Mouse (Mus musculus) ES-Bruce4 (cell line): ENCODE measurements around the gene Banp. TPM values are rescaled to one million over a fixed set of nuclear protein-coding genes. Genes with fewer than 3 reads are reported as not detected.

Experiments used
- H3K27ac ChIP-seq: 2 replicates; pipeline ENCODE4 v1.5.1; 2012; ENCODE audit warnings: low read length, inconsistent platforms; ENCODE audit not compliant: insufficient read depth
- H3K27me3 ChIP-seq: 2 replicates; pipeline ENCODE4 v1.6.1; 2012; ENCODE audit warnings: mild to moderate bottlenecking, low read length, inconsistent platforms; ENCODE audit not compliant: control insufficient read depth, poor library complexity, insufficient read depth, severe bottlenecking
- H3K36me3 ChIP-seq: 2 replicates; pipeline ENCODE4 v1.6.1; 2012; ENCODE audit warnings: inconsistent platforms, mild to moderate bottlenecking, low read length, moderate library complexity; ENCODE audit not compliant: control insufficient read depth, poor library complexity, insufficient read depth, severe bottlenecking
- H3K4me1 ChIP-seq: one replicate; pipeline ENCODE4 v1.8.1; 2011; ENCODE audit warnings: low read length; ENCODE audit not compliant: control insufficient read depth, insufficient read depth
- H3K4me3 ChIP-seq: 2 replicates; pipeline ENCODE4 v1.5.1; 2011; ENCODE audit warnings: low read depth, mild to moderate bottlenecking, low read length
- H3K9ac ChIP-seq: 2 replicates; pipeline ENCODE4 v1.6.1; 2012; ENCODE audit warnings: low read depth, mild to moderate bottlenecking, inconsistent platforms; ENCODE audit not compliant: poor library complexity, severe bottlenecking
- H3K9me3 ChIP-seq: replicated peaks from 2 replicates; pipeline ENCODE4 v1.6.1; 2012; ENCODE audit warnings: mild to moderate bottlenecking, low read length, inconsistent platforms; ENCODE audit not compliant: control insufficient read depth, poor library complexity, insufficient read depth, severe bottlenecking
- CTCF ChIP-seq: IDR thresholded peaks from one replicate; pipeline ENCODE4 v1.8.1; 2011; ENCODE audit warnings: low read depth, low read length
- EP300 ChIP-seq: IDR thresholded peaks from 2 replicates; pipeline ENCODE4 v1.6.1; 2011; ENCODE audit warnings: low read depth, low read length; ENCODE audit not compliant: insufficient read depth
- POLR2A ChIP-seq: IDR thresholded peaks from one replicate; pipeline ENCODE4 v1.8.1; 2011; ENCODE audit warnings: low read length; ENCODE audit not compliant: insufficient read depth
- polyA plus RNA-seq: library from polyadenylated mRNA; stranded (reverse); fragments of >200 nt; gene quantifications from 2 replicates; pipeline ENCODE4 v1.2.4, GENCODE M21; 2011; ENCODE audit warnings: low read depth; ENCODE audit not compliant: missing spikeins, insufficient read depth, insufficient read length

The Banp gene
- polyA plus RNA-seq, 1 experiment = 47.2 TPM

GRCm38 (mm10) chr8:121977819-121978590 lies 28.5 kb downstream of the Banp start:
- no peak for TF ChIP-seq POLR2A
- TF ChIP-seq CTCF = peak; percentile 72
- Histone ChIP-seq H3K9me3 (no peaks in the 10 kb centered on the region), H3K36me3 (peaks cover 59% of the 10 kb centered on the region), H3K9ac (no peak overlapping the region), H3K4me3 (no peak overlapping the region), H3K27ac (no peak overlapping the region), H3K4me1 (no peaks in the 10 kb centered on the region), H3K27me3 (no peaks in the 10 kb centered on the region)

- H3K4me3 ChIP-seq = no peak overlapping the region
- no peak overlapping the region for H3K27ac ChIP-seq
- H3K27me3 ChIP-seq = no peaks in the 10 kb centered on the region
- no peaks in the 10 kb centered on the region for H3K9me3 ChIP-seq
- H3K36me3 ChIP-seq = peaks cover 66% of the 10 kb centered on the region
- H3K9ac ChIP-seq = no peak overlapping the region
- H3K4me1 ChIP-seq = no peaks in the 10 kb centered on the region
- TF ChIP-seq EP300 = no peak
- no peak for TF ChIP-seq CTCF
- TF ChIP-seq POLR2A = no peak
Measured at GRCm38 (mm10) chr8:121978670-121979069, 29.1 kb downstream of the Banp start.

- H3K4me3 ChIP-seq = no peak overlapping the region
- no peaks in the 10 kb centered on the region for H3K9me3 ChIP-seq
- no peaks in the 10 kb centered on the region for H3K4me1 ChIP-seq
- no peak overlapping the region for H3K9ac ChIP-seq
- no peaks in the 10 kb centered on the region for H3K27me3 ChIP-seq
- H3K27ac ChIP-seq = no peak overlapping the region
- H3K36me3 ChIP-seq = peaks cover 51% of the 10 kb centered on the region
- TF ChIP-seq CTCF = no peak
- no peak for TF ChIP-seq EP300
- TF ChIP-seq POLR2A = no peak
Measured at GRCm38 (mm10) chr8:121980792-121981519, 31.4 kb downstream of the Banp start.

GRCm38 (mm10) chr8:121981520-121981895 lies 32.0 kb downstream of the Banp start:
- no peak for TF ChIP-seq CTCF
- TF ChIP-seq EP300 = no peak
- TF ChIP-seq POLR2A = no peak
- Histone ChIP-seq H3K27me3 (no peaks in the 10 kb centered on the region), H3K36me3 (peaks cover 46% of the 10 kb centered on the region), H3K4me1 (no peaks in the 10 kb centered on the region), H3K9ac (no peak overlapping the region), H3K4me3 (no peak overlapping the region), H3K27ac (no peak overlapping the region), H3K9me3 (no peaks in the 10 kb centered on the region)

GRCm38 (mm10) chr8:121985673-121986072 lies 36.1 kb downstream of the Banp start:
- H3K9me3 ChIP-seq = no peaks in the 10 kb centered on the region
- H3K4me3 ChIP-seq = no peak overlapping the region
- no peaks in the 10 kb centered on the region for H3K27me3 ChIP-seq
- H3K4me1 ChIP-seq = no peaks in the 10 kb centered on the region
- H3K9ac ChIP-seq = no peak overlapping the region
- no peak for TF ChIP-seq POLR2A
- TF ChIP-seq CTCF = no peak
- no peak for TF ChIP-seq EP300
- H3K36me3 ChIP-seq = peaks cover 35% of the 10 kb centered on the region
- no peak overlapping the region for H3K27ac ChIP-seq

GRCm38 (mm10) chr8:121987892-121988291 lies 38.3 kb downstream of the Banp start:
- Histone ChIP-seq H3K27ac (no peak overlapping the region), H3K27me3 (no peaks in the 10 kb centered on the region), H3K9me3 (no peaks in the 10 kb centered on the region), H3K9ac (no peak overlapping the region), H3K36me3 (peaks cover 28% of the 10 kb centered on the region), H3K4me3 (no peak overlapping the region), H3K4me1 (no peaks in the 10 kb centered on the region)
- TF ChIP-seq POLR2A = no peak
- no peak for TF ChIP-seq EP300
- TF ChIP-seq CTCF = no peak
